Mouse (Mus musculus): ENCODE results near the gene Cntn1. TPM values are rescaled to one million over a fixed set of nuclear protein-coding genes. Genes with fewer than 3 reads are reported as not detected.
"Not testable (repeated sequence)": the region's sequence is repeated elsewhere in the genome, so short reads cannot be mapped to it uniquely, and the experiment has no call there.

Gene Cntn1
- total RNA-seq, 2 experiments from 2014 or later = 0.05 to 0.06 TPM

DNA sequence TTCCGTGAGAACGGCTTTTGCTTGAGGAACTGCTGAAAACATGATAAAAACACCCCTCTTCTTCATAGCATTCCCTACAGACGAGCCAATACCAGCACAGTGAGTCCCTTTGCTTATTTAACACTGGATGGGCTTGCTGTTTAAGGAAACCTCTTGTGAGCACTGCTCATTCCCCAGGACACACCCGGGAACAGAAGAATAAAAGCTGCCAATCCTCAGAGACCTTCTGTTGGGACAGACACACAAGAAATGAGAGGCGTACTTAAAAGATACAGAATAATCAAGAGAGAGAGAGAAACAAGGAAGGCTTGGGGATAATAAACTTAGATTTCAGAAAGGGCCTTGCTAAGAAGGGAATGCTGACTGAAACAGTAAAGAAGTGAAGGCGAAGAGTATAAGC lies 184.9 kb downstream of the Cntn1 start:
- intact Hi-C loops (cut with DNase I) = no loop called here

GRCm38 (mm10) chr15:92264980-92265707 lies 214.2 kb downstream of the Cntn1 start:
- DNase-seq (ENCODE audit: low spot score) = no peak
- intact Hi-C loops (cut with DNase I) = loop anchor here (2.0 to 10.0 kb wide), 3 partner anchors 170 to 1170 kb away; no protein-coding TSS in a partner anchor

More for the DNA sequence above, 184.9 kb downstream of the Cntn1 start:
- no peak for DNase-seq (ENCODE audit: low spot score)

DNA sequence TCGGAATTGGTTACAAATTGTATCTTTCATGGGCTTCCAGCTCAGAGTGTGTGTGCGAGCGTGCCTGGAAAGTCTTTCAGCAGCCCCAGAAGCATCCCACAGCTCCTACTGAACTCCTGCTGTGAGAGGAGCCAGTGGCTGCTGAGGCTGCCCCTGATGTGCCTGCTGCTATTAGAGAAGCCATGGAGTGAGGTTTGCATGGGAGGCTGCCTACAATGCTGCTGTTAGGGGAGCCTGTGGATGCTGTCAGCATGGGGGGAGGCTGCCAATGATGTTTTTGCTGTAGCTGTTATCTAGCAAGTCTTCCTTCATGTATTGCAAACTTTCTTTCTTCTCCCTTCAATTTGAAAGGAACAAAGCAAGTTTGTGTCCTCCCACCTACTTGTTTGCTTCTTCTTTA lies 217.4 kb downstream of the Cntn1 start:
- intact Hi-C loops (cut with DNase I) = loop anchor here (10.0 kb wide), 1 partner anchor 1166 kb away; no protein-coding TSS in a partner anchor
- no peak for DNase-seq (ENCODE audit: low spot score)

GRCm38 (mm10) chr15:92268741-92269322 lies 217.9 kb downstream of the Cntn1 start:
- intact Hi-C loops (cut with DNase I) = loop anchor here (10.0 kb wide), 1 partner anchor 1166 kb away; no protein-coding TSS in a partner anchor
- no peak for DNase-seq (ENCODE audit: low spot score)

DNA sequence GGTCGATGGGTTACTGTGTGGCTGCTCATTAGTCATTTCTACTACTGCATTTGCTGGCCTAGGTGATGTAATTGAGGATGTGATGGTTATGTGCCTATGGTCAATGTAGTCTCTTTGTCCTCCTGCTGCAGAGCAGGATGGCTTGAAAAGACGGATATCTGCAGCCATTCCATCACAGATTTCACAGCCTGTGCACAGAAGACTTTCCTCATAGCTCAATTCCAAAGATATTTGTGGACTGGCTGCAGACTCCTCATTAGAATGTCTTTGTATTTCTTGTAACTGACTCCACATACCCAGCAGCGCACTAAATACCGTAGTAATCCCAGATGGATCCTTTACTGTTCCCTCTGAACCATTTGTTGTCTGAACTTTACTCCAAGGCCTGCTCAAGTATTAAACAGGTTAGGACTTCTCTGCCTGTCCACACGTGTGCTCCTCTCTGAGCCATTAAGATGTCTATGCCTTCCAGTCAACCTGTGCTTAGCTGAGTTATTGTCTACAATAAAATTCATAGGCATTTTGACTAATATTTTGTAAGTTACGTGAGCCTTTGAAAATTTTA lies 220.9 kb downstream of the Cntn1 start:
- intact Hi-C loops (cut with DNase I) = no loop called here
- DNase-seq (ENCODE audit: low spot score) = no peak

DNA sequence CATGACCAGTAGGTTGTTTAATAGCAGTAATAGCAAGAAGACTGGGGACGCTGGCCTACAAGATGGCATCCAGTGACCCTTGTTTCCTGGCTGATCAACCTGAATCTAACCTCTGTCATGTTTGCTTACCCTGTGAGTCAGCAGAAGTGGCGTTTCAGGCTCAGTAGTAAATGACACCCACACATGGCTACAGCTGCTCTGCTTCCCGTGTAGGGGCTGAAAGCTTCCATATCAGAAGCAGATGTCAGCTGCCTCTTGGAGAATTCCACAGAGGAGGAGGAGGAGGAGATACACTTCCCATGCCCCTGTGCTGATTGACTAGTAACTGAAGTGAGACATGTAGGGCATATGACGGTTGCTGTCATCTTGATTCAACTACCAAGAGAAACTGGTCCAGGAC lies 225.9 kb downstream of the Cntn1 start:
- DNase-seq (ENCODE audit: low spot score) = no peak
- intact Hi-C loops (cut with DNase I) = no loop called here

GRCm38 (mm10) chr15:92277984-92278383 lies 227.0 kb downstream of the Cntn1 start:
- intact Hi-C loops (cut with DNase I) = no loop called here
- DNase-seq (ENCODE audit: low spot score) = no peak

- no peak for DNase-seq (ENCODE audit: low spot score)
Observed at GRCm38 (mm10) chr15:92280966-92281365, 230.0 kb downstream of the Cntn1 start.

GRCm38 (mm10) chr15:92287616-92288015 lies 236.7 kb downstream of the Cntn1 start:
- intact Hi-C loops (cut with DNase I) = no loop called here
- DNase-seq (ENCODE audit: low spot score) = no peak

More at GRCm38 (mm10) chr15:92280966-92281365, 230.0 kb downstream of the Cntn1 start:
- intact Hi-C loops (cut with DNase I) = no loop called here

- intact Hi-C loops (cut with DNase I) = no loop called here
- no peak for DNase-seq (ENCODE audit: low spot score)
Observed at GRCm38 (mm10) chr15:92296479-92296878, 245.5 kb downstream of the Cntn1 start.

- no peak for DNase-seq (ENCODE audit: low spot score)
- intact Hi-C loops (cut with DNase I) = no loop called here
Observed at GRCm38 (mm10) chr15:92302796-92303195, 251.8 kb downstream of the Cntn1 start.

DNA sequence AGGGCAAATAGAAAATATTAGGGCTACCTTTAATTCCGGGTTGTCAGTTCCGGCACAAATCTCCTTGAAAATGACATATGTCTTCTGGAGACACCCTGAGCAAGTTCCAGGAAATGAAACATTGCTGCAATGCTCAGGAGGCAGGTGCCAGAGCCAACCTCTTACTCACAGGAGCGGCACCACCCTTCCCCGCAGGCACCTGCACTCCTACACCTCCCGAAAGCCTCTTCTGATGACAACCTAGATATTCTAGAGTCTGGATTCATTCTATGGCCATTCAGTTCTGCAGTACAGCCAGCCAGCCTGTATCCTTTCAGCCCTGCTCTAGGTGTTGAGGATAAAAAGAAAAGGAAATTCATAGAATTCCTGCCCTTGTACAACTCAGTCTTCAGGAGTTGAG lies 253.3 kb downstream of the Cntn1 start:
- no peak for DNase-seq (ENCODE audit: low spot score)
- intact Hi-C loops (cut with DNase I) = no loop called here

DNA sequence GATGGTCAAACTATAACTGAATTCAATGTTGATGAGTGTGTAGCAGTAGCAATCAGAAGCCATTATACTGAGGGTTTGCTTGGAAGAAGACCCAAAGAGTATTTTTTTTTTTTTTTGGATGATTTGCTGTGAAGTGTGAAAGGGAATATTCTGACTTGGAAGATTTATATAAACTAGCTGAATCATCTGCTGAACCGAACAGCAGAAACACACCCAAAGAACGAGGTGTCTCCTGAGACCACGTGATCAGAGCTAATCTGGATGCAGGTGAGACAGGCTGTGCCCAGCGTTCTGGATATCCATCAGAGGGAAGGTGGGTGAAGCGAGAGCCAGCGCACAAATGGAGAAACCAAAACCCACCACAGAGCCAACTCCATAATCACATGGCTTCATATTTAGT lies 271.0 kb downstream of the Cntn1 start:
- intact Hi-C loops (cut with DNase I) = no loop called here
- no peak for DNase-seq (ENCODE audit: low spot score)

DNA sequence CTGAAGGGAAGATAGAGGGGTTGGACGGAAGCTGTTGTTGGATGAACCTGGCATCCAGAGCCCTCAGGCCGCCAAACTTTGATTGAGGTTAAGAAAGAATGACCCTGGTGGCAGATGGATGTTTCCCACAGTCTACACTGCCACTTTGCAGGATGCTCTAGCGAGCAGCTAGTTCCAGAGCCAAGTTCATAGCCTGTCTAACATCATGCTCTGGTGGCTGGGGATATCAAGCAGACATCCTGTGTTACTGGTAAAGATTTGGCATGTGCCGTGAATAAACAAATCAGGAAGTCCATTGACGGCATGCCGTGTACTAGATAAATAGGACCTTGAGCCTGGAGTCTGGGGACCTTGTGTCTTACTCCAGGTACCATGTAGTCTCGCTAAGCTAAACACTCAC lies 276.1 kb downstream of the Cntn1 start:
- no peak for DNase-seq (ENCODE audit: low spot score)
- intact Hi-C loops (cut with DNase I) = no loop called here

- DNase-seq (ENCODE audit: low spot score) = no peak
- intact Hi-C loops (cut with DNase I) = no loop called here
Observed at GRCm38 (mm10) chr15:92340253-92340652, 289.3 kb downstream of the Cntn1 start.

DNA sequence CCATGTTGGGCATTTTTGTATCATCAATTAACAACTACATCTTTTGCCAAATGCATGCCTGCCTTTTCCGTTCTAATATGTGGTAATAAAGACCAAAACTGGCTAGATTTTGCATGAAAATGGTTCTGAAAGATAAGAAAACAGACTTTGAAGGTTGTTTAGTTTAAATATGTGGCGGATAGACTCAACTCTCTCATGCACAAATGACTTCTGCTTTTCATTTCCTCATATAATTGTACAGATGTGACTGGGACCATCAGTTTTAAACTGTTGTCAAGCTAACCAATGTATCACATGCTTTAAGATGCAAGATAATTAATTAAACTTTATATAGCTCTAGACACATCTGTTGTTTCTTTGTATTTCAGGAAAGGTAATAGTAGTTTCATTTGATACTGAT lies 290.5 kb downstream of the Cntn1 start:
- no peak for DNase-seq (ENCODE audit: low spot score)
- intact Hi-C loops (cut with DNase I) = no loop called here

DNA sequence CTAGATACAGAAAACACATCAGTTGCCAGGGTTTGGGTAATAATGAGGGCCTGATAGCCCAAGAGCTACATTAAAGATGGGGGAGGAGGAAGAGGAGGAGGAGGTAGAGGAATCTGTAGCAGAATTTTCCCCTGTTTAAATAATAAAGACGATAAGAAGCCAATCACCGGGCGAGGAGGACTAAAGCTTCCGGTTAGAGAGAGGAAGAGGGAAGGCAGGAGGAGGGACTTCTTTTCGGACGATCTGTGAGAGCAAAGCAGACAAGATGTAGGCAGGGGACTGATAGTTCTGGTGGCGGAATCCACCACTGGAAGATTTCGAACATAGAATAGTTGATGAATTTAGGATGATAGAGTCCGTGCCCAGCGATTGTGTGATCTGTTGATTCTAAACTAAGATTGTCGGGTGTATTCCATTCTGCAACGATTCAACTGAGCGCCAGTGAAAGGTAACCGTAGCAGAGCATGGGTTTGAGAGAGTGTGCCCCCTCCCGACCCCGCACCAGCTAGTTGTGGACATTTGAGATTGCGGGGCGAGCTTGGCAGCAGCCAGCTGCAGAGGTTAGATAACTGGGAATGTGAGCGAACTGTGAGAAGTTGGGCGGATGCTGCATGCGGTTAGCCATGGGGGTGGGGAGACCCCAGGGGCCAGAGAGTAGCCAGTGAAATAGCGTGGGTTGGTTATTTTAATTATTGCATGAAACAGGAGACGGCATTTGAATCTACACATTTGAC lies 293.3 kb downstream of the Cntn1 start:
- intact Hi-C loops (cut with DNase I) = no loop called here
- DNase-seq (ENCODE audit: low spot score) = no peak

DNA sequence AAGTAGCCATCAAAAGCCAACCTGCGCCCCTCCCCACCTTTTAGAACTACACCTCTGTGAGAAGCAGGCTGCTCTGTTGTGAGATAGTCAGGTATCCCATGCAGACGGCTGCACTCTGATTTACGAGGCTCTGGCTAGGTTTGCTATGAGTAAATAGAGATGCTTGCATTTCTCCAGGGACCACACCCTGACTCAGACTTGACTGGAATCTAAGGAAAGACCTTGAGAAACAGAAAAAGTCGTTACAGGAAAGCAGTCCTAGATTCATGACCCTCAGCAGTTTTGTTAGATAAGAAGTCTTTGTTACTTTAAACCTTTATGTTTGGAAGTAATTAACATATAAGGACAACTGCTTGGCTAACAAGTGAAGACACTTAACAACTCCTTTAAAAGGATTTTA lies 296.5 kb downstream of the Cntn1 start:
- intact Hi-C loops (cut with DNase I) = no loop called here
- DNase-seq (ENCODE audit: low spot score) = no peak

- DNase-seq (ENCODE audit: low spot score) = no peak
- intact Hi-C loops (cut with DNase I) = no loop called here
Observed at GRCm38 (mm10) chr15:92347902-92348301, 296.9 kb downstream of the Cntn1 start.

DNA sequence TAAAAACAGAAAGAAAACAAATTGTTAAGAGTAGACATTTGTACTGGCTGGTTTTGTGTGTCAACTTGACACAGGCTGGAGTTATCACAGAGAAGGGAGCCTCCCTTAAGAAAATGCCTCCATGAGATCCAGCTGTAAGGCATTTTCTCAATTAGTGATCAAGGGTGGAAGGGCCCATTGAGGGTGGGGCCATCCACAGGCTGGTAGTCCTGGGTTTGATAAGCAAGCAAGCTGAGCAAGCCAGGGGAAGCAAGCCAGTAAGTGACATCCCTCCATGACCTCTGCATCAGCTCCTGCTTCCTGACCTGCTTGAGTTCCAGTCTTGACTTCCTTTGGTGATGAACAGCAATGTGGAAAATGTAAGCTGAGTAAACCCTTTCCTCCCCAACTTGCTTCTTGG lies 297.5 kb downstream of the Cntn1 start:
- DNase-seq (ENCODE audit: low spot score); intact Hi-C loops (cut with DNase I): not testable (repeated sequence)

DNA sequence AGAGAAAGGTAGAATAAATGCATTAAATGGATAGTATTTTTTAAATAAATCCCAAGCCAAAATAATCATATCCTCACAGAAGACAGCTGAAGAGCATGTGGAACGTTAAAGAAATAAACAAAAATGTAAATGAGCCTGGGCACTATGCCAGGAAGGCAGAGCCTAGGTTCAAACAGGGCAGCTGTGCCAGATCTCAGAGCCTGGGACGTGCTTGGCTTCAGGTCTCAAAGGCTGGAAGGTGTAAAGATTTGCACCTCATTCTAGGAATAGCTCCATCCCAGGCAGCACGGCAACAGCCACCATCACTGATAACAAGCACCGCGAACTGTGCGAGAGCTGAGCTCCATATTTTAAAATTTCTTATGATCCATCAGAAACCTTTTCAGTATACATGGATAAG lies 313.2 kb downstream of the Cntn1 start:
- intact Hi-C loops (cut with DNase I) = no loop called here
- DNase-seq (ENCODE audit: low spot score) = no peak

Measured in heart, postnatal 25 days (tissue).